Mouse (Mus musculus): ENCODE measurements around the gene Syde1.

Syde1 gene

DNA sequence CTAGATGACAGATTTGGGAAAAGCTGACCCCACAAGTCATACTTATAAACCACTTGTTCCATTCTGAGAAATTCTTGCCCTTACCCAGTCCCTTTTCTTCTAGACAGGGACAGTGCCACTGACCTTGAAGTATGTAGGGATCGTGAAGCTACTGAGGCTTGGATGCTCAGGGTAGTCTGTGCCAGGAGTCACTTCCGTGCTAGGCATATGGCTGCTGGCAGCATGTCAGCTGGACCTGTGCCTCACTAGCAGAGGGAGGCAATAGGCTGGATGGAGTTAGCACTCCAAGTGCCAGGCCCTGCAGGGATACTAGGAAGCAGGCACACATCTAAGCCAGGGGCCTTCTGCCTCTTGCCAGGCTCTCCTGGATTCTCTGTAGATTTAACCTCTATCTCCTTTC, 16.1 kb downstream of the Syde1 start:
- DNase-seq (ENCODE audit: low read depth, low spot score): no peak

- DNase-seq (ENCODE audit: low read depth, low spot score): peak; percentile 11
Measured at GRCm38 (mm10) chr10:78575105-78575632, 16.6 kb downstream of the Syde1 start.

DNA sequence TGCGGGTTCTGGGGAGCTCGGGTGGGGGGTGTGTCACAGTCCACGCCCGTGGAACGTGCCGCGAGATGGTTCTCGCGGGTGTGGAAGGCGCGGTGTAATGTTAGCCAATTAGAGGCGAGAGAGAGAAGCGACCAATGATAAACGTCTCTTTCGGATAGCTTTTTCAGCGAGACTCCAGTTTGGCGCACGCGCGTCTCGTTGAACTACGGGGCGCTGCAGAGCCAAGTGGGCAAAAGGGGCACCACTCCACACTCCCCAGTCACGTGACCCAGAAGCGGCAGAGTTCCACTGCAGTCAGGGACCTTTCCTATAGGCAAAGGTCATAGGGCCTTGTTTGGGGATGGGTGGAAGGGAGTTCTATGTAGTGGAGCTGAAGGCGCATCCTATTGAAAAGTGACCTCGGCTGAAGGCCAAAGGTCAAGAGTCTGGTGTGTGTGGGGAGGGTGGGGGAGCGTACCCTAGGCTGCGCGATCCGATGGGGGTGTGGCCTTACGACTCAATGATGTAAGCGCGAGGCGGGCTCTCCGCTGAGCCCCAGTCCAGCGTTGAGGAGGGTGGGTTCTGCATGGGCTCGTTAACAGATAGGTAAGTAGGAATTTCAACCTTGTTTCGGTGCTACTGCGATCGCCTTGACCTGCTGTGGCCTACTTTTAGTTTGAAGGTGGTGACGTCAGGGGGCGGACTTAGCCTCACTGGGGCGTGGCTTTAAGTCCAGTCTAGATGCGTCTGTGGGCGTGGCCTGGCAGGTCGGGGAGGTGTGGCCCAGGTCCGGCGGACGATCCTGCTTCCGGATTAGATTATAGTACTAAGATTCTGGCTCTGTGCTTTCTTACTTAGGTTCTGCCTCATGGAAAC, 17.3 kb downstream of the Syde1 start, which contains the start of gene Ilvbl:
TSS of gene Ilvbl (plus strand) at position 97 of the 855 bp plus-strand sequence.
- DNase-seq (ENCODE audit: low read depth, low spot score): peak; percentile 97

- DNase-seq (ENCODE audit: low read depth, low spot score): no peak
Measured at GRCm38 (mm10) chr10:78573226-78573625, 18.5 kb downstream of the Syde1 start.

GRCm38 (mm10) chr10:78570897-78571296, 20.9 kb downstream of the Syde1 start:
- DNase-seq (ENCODE audit: low read depth, low spot score): no peak

- no peak for DNase-seq (ENCODE audit: low read depth, low spot score)
Measured at GRCm38 (mm10) chr10:78570416-78570815, 21.3 kb downstream of the Syde1 start.

- no peak for DNase-seq (ENCODE audit: low read depth, low spot score)
Measured at GRCm38 (mm10) chr10:78569686-78570085, 22.1 kb downstream of the Syde1 start.

GRCm38 (mm10) chr10:78569191-78569590, 22.6 kb downstream of the Syde1 start:
- DNase-seq (ENCODE audit: low read depth, low spot score): no peak

DNA sequence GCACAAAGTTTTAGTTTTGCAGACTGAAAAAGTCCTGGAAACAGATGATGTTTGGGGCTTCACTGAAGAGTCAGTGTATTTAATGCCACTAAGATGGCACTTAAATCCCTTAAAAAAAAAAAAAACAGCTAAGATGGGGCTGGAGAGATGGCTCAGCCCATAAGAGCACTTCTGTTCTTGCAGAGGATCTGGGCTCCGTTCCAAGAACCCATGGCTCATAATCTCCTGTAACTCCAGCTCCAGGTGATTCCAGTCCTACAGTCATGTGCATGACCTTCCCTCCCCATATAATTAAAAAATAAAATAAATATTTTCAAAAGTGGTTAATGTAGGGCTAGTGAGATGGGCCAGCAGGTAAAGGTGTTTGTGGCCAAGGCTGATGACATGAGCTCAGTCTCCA, 26.7 kb downstream of the Syde1 start:
- no peak for DNase-seq (ENCODE audit: low read depth, low spot score)

GRCm38 (mm10) chr10:78540943-78541342, 50.8 kb downstream of the Syde1 start:
- DNase-seq (ENCODE audit: low read depth, low spot score): peak; percentile 48

Measured in CD4-positive helper T cell, adult 2 months (primary cell).